Mouse (Mus musculus) forebrain, embryonic 10.5 days (tissue): ENCODE measurements at regions not wholly inside any gene's neighbourhood (a gene's known extent, or its start where the extent isn't known, plus 50 kb on each side); places are given as distances from the start of the nearest gene placed in this dataset.

Experiments
- DNase-seq: peaks from one replicate; pipeline ENCODE4 v3.0.0-alpha.2; 2017; ENCODE audit warnings: low spot score; ENCODE audit errors: extremely low spot score
- H3K27ac ChIP-seq: fragments of 300-500 bp; sonication (generic); 2 replicates; pipeline ENCODE4 v1.5.1; 2016; ENCODE audit warnings: mild to moderate bottlenecking
- H3K27me3 ChIP-seq: fragments of 300-500 bp; sonication (generic); 2 replicates; pipeline ENCODE4 v1.6.1; 2016; ENCODE audit warnings: mild to moderate bottlenecking; ENCODE audit not compliant: poor library complexity, severe bottlenecking
- H3K36me3 ChIP-seq: fragments of 300-500 bp; sonication (generic); replicated peaks from 2 replicates; pipeline ENCODE4 v1.6.1; 2016; ENCODE audit warnings: mild to moderate bottlenecking, moderate library complexity
- H3K4me1 ChIP-seq: fragments of 300-500 bp; sonication (generic); 2 replicates; pipeline ENCODE4 v1.6.1; 2016
- H3K4me3 ChIP-seq: fragments of 300-500 bp; sonication (generic); 2 replicates; pipeline ENCODE4 v1.5.1; 2016; ENCODE audit warnings: mild to moderate bottlenecking, moderate library complexity
- H3K9me3 ChIP-seq: fragments of 300-500 bp; sonication (generic); 2 replicates; pipeline ENCODE4 v1.6.1; 2016; ENCODE audit warnings: mild to moderate bottlenecking, moderate library complexity
- WGBS: fragments of 180-500 bp; shearing (Covaris S2); methylation state at CpG from one replicate; pipeline ENCODE4 v1.1.7; 2016; 5-methylcytosine and 5-hydroxymethylcytosine counted together

DNA sequence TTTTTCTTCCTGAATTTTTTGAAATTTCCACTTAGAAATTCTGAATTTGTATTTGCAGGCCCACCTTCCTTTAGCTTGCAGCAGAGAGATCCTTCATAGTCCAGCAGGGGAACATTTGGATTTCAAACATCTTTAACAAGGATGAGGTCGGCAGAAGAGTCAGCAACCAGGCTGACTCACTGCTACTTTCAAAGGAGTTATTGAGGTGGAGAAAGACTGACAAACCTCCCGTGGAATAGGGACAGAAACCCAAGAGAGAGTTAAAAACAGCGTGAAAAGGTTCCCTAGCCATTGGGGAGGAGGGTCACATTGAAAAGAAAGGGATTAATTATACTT is 247.6 kb downstream of the Itga8 start:
- Histone ChIP-seq H3K27me3 (peaks cover 11% of the 10 kb centered on the region; the same call in 1 of the 2 replicates), H3K4me3 (no peak overlapping the region), H3K9me3 (no peaks in the 10 kb centered on the region), H3K36me3 (no peaks in the 10 kb centered on the region), H3K27ac (0 out of 2 replicates have a peak overlapping the region, but pooled peaks have one; percentile 26), H3K4me1 (peaks cover 16% of the 10 kb centered on the region)
- DNase-seq: no peak
- WGBS: 12% methylated on average over 3 of the region's 3 CpGs
